Mouse (Mus musculus): ENCODE results near the gene Vwa3b.

DNA sequence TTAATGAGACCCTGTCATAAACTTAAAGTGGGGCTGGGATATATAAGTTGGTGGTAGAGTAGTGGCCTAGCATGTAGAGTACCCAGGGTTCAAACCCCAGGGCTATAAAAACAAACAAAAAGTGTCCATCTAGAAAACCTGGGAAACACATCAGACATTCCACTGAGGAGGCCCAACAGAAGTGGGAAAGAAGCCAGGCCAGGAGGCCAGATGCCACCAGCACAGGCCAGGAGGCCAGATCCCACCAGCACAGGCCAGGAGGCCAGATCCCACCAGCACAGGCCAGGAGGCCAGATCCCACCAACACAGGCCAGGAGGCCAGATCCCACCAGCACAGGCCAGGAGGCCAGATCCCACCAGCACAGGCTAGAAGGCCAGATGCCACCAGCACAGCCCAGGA, 104.8 kb downstream of the Vwa3b start:
- TF ChIP-seq CTCF (IDR thresholded peaks at IDR 0.05; ENCODE audit: borderline replicate concordance, insufficient read depth, low read depth, low read length) (no peak), POLR2A (IDR thresholded peaks at IDR 0.05; ENCODE audit: borderline replicate concordance, insufficient read depth, low read length) (no peak)
